Mouse (Mus musculus): ENCODE results near the gene Plin2. TPM values are rescaled to one million over a fixed set of nuclear protein-coding genes. Genes with fewer than 3 reads are reported as not detected.
"Not testable (repeated sequence)": the region's sequence is repeated elsewhere in the genome, so short reads cannot be mapped to it uniquely, and the experiment has no call there.

Plin2 gene
- total RNA-seq, 2 experiments from 2014 or later = 117 to 120 TPM

DNA sequence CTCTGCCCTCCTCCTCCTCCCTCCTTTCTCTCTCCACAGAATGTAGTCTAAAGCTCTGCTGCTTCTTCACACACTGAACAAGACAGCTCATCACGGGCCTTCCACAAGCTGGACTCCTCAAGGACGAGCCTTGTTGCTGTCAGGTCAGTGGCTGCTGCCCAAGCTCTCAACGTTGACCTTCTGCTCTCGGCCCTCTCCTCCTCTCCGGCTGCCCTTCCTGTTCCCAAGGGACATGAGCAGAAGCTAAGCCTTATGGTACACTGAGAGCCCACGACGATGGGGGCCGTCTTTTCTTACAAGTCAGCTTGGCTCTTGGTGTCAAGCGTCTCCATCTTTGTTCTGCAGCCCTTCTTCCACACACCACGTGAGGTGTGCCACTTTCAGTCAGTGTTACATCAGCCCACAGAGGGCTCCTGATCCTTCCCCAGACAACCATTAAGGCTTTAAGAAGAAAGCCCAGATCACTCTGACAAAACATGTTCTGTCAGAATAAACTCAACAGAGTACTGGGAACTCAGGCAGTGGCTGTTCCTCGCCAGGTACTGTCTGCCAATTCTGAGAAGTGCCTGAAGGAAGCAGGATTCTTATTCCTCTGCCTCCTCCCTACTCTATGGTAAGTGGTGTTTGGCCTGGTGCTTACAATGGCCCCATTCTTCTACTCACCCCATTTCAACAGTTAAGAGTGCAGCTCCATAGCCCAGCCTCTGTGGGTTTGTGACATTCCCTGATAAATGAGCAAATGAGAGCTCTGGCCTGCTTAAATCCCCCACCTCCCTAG lies 15.6 kb upstream of the Plin2 start:
- intact Hi-C loops (cut with DNase I) = loop anchor here (2.0 kb wide), 1 partner anchor 15 kb away; the partner anchor contains the start of gene Plin2
- DNase-seq (ENCODE audit: low spot score) = no peak

DNA sequence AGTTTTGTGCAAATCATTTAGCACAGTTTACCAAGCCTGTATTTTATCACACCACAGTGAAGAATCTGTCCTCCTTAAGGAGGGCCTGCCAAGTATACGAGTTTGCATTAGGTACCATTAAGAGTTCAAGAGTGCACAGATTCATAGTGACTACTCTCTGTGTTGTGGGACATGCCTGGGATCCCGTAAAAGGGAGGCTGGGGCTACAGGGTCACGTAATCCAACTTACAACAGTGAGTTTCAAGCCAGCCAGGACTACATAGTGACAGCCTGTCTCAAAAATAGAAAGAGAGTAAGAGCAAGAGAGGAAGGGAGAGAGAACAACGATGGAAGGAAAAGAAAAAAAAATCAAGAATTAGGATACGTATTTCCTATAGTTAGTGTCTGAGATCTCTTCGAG lies 14.9 kb upstream of the Plin2 start:
- no peak for DNase-seq (ENCODE audit: low spot score)
- intact Hi-C loops (cut with DNase I) = no loop called here

GRCm38 (mm10) chr4:86683746-86684145 lies 13.9 kb upstream of the Plin2 start:
- no peak for DNase-seq (ENCODE audit: low spot score)
- intact Hi-C loops (cut with DNase I) = no loop called here

DNA sequence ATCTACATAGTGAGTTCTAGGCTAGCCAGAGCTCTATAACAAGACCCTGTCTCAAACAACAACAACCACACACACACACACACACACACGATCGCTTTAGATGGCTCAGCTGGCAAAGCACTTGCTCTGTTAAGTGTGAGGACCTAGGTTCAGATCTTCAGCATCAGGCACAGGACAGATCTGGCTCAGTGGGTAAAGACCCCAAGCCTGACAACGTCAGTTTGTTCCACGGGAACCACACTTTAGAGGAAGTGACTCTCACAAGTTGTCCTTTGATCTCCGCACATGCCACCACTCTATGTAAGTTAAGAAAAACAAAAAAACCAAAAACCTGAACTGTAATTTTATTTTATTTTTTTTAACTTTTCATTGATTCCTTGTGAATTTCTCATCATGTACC lies 13.4 kb upstream of the Plin2 start:
- no peak for DNase-seq (ENCODE audit: low spot score)
- intact Hi-C loops (cut with DNase I) = no loop called here

GRCm38 (mm10) chr4:86681846-86682245 lies 12.0 kb upstream of the Plin2 start:
- intact Hi-C loops (cut with DNase I) = no loop called here
- DNase-seq (ENCODE audit: low spot score) = no peak

- no peak for DNase-seq (ENCODE audit: low spot score)
- intact Hi-C loops (cut with DNase I) = no loop called here
Measured at GRCm38 (mm10) chr4:86681421-86681820, 11.6 kb upstream of the Plin2 start.

GRCm38 (mm10) chr4:86679686-86680085 lies 9.8 kb upstream of the Plin2 start:
- intact Hi-C loops (cut with DNase I) = no loop called here
- DNase-seq (ENCODE audit: low spot score) = no peak

GRCm38 (mm10) chr4:86676756-86677155 lies 6.9 kb upstream of the Plin2 start:
- no peak for DNase-seq (ENCODE audit: low spot score)
- intact Hi-C loops (cut with DNase I) = no loop called here

DNA sequence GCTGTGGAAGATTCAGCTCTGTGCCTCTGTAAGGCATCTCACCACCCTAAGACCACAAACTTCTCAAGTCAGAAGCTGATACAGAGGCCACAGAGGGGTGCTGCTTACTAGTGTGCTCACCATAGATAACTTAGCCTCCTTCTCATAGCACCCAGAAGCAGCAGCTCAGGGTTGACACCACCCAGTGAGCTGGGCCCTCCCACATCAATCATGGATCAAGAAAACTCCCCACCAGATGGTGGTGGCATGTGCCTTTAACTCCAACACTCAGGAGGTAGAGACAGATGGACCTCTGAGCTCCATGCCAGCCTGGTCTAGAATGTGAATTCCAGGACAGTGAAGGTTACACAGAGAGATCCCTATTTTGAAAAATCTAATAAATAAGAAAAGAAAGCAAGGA lies 4.9 kb upstream of the Plin2 start:
- DNase-seq (ENCODE audit: low spot score); intact Hi-C loops (cut with DNase I): not testable (repeated sequence)

GRCm38 (mm10) chr4:86674150-86674549 lies 4.3 kb upstream of the Plin2 start:
- DNase-seq (ENCODE audit: low spot score); intact Hi-C loops (cut with DNase I): not testable (repeated sequence)

DNA sequence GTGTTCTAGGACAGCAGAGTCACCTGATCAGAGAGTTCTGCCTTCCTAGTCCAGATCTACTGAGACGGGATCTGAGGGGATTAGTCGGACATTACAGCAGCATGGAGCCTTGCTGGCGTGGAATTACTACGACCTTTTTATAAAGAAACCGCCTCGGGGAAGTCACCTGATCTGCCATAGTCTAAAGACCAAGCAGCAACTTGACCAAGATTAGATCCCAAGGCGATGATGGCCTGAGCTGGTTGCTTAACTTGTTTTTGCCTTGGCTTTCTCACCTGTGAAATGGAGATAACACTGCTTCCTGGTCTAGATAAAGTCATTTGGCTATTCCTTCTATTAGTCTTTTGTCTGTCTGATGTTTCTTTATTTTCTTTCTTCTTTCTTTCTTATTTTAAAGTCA lies 2.6 kb upstream of the Plin2 start:
- intact Hi-C loops (cut with DNase I) = no loop called here

DNA sequence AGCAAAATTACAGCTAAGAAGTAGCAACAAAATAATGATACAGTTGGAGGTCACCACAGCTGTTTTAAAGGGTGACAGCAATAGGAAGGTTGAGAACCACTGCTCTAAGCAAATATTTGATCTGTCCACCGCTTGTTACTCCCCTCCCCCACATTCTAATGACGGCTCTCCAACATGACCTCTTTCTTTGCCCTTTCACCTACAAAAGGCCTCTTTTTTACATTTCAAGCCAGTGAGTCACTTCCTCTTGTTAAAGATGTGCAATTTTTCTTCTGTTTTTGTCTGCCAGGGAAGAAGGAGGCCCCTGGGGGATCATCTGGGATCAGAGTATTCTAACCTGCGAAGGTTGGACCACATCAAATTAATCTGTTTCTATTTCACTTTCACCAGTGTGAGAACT lies 1.9 kb upstream of the Plin2 start:
- no peak for DNase-seq (ENCODE audit: low spot score)
- intact Hi-C loops (cut with DNase I) = loop anchor here (2.0 kb wide), 1 partner anchor 15 kb away; no protein-coding TSS in a partner anchor

More for the DNA sequence above, 2.6 kb upstream of the Plin2 start:
- no peak for DNase-seq (ENCODE audit: low spot score)

DNA sequence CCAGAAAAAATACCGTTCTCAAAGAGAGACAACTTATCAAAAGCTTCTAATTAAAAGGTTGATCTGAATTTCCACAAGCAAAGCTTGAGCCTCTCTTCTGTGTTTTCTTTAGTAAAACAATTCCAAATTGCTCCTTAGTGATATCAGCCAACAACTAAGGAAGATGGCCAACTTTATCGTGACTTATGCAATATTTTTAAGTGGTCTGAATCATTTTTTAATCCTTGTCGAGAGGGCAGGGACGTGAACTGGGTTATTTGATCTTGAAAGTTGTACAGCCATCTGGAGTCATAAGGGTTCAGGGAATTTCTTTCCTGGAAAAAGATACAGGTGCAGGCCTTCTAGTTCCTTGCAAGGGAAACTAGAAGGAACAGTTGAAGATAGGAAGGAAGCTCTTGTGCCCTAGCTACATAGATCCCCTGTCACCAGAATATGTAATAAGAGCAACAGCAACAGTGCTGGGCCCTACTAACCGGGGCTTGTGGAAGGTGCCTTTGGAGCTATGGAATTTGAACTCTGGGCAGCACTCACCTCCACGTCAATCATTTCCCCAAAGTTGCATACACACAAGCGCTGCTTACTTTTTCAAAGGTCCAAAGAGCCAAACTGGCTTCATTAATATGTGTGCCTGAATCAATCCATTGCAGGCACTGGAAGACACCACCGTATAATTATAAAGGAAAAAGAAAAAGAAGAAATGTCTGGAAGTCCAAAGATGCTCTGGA lies 884 bp upstream of the Plin2 start:
- intact Hi-C loops (cut with DNase I) = loop anchor here (2.0 kb wide), 1 partner anchor 16 kb away; no protein-coding TSS in a partner anchor
- DNase-seq (ENCODE audit: low spot score) = no peak

DNA sequence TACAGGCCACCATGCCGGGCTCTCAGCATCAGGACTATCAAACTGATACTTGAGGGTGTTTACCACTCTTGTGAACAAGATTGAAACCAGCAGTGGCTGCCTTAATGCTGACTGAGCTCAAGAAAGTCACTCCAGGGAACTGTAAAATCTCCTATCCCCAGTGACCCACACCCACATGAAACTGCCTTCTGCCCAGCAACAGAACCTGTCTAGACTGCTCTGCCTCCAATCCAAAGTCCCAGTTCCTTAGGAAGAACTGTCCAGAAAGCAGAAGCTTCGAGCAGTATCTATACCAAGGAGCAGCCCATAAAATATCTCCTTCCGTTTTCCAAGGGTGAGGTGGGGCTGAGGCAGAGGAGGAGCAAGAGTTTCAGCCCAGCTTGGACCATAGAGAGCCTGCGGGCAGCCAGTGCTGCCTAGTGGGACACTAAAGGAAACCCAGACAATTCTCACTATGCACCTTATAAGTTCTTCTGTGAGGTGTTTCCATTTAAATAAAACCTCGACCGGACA lies 563 bp downstream of the Plin2 start:
- DNase-seq (ENCODE audit: low spot score); intact Hi-C loops (cut with DNase I): not testable (repeated sequence)

- no peak for DNase-seq (ENCODE audit: low spot score)
- intact Hi-C loops (cut with DNase I) = no loop called here
Measured at GRCm38 (mm10) chr4:86668290-86669000, 1.4 kb downstream of the Plin2 start.

DNA sequence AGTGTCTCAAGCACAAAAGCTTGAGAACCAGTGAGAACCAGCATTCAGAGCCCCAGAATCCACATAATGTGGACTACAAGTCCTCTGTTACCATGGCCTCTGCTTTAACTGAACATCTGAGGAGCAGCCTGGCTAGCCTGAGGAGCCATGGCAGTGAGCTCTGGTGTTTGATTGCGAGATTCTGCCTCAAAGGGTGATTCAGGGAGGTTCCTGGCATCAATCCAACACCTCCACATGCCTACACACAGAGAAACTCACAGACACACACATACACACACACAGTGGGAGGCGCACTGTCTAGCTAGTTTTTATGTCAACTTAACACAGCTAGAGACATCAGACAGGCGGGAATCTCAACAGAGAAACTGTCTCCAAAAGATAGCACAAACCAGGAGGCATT lies 4.3 kb downstream of the Plin2 start:
- intact Hi-C loops (cut with DNase I) = no loop called here

GRCm38 (mm10) chr4:86663919-86664318 lies 5.9 kb downstream of the Plin2 start:
- no peak for DNase-seq (ENCODE audit: low spot score)
- intact Hi-C loops (cut with DNase I) = no loop called here

More for the DNA sequence above, 4.3 kb downstream of the Plin2 start:
- DNase-seq (ENCODE audit: low spot score) = no peak

DNA sequence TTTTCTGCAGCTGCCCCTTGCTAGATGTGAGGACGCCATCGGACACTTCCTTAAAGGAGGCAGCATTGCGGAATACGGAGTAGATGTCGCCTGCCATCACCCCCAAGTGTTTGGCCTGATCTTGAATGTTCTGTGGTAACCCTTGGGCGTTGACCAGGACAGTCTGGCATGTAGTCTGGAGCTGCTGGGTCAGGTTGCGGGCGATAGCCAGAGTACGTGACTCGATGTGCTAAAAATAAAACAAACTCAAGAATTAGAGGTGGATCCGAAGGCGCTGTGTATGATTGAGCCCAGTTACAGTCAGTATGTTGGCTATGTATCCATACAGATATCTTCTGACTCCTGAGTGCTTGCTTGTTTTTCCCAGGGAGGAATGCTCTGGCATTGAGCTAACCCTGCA lies 12.7 kb downstream of the Plin2 start:
- intact Hi-C loops (cut with DNase I) = loop anchor here (5.0 kb wide), 1 partner anchor 35 kb away; no protein-coding TSS in a partner anchor

GRCm38 (mm10) chr4:86656410-86656809 lies 13.4 kb downstream of the Plin2 start:
- DNase-seq (ENCODE audit: low spot score) = not testable (repeated sequence)
- intact Hi-C loops (cut with DNase I) = loop anchor here (5.0 kb wide), 1 partner anchor 34 kb away; no protein-coding TSS in a partner anchor

More for the DNA sequence above, 12.7 kb downstream of the Plin2 start:
- DNase-seq (ENCODE audit: low spot score) = peak; percentile 16
